Mouse (Mus musculus) hindbrain, embryonic 16.5 days (tissue): Measurements from ENCODE around the gene Trim43b. TPM values are rescaled to one million over a fixed set of nuclear protein-coding genes. Genes with fewer than 3 reads are reported as not detected.
"Not testable (repeated sequence)": the region's sequence is repeated elsewhere in the genome, so short reads cannot be mapped to it uniquely, and the experiment has no call there.

ENCODE experiments used
- ATAC-seq: fragments of 200-750 bp; cut with Nextera tagmentation; 2 replicates; pipeline ENCODE4 v1.8.0; 2017; ENCODE audit warnings: moderate TSS enrichment, moderate library complexity
- H3K27ac ChIP-seq: fragments of 300-500 bp; sonication (generic); 2 replicates; pipeline ENCODE4 v1.5.1; 2014; ENCODE audit warnings: low read depth, mild to moderate bottlenecking, control low read depth, low read length, moderate library complexity
- H3K27me3 ChIP-seq: fragments of 300-500 bp; sonication (generic); replicated peaks from 2 replicates; pipeline ENCODE4 v1.6.1; 2014; ENCODE audit warnings: low read length; ENCODE audit not compliant: control insufficient read depth, insufficient read depth
- H3K36me3 ChIP-seq: fragments of 300-500 bp; sonication (generic); 2 replicates; pipeline ENCODE4 v1.6.1; 2014; ENCODE audit warnings: mild to moderate bottlenecking, low read length, moderate library complexity, mixed read lengths; ENCODE audit not compliant: control insufficient read depth, insufficient read depth
- H3K4me1 ChIP-seq: fragments of 300-500 bp; sonication (generic); 2 replicates; pipeline ENCODE4 v1.6.1; 2014; ENCODE audit warnings: low read depth, low read length; ENCODE audit not compliant: control insufficient read depth, insufficient read depth
- H3K4me2 ChIP-seq: fragments of 300-500 bp; sonication (generic); 2 replicates; pipeline ENCODE4 v1.6.1; 2014; ENCODE audit warnings: mild to moderate bottlenecking, low read length, control low read depth, moderate library complexity
- H3K4me3 ChIP-seq: fragments of 300-500 bp; sonication (generic); 2 replicates; pipeline ENCODE4 v1.5.1; 2014; ENCODE audit warnings: mild to moderate bottlenecking, low read length, control low read depth, moderate library complexity
- H3K9ac ChIP-seq: fragments of 300-500 bp; sonication (generic); 2 replicates; pipeline ENCODE4 v1.6.1; 2014; ENCODE audit warnings: low read depth, mild to moderate bottlenecking, control low read depth, low read length, moderate library complexity
- H3K9me3 ChIP-seq: fragments of 300-500 bp; sonication (generic); 2 replicates; pipeline ENCODE4 v1.6.1; 2014; ENCODE audit warnings: mild to moderate bottlenecking, low read length, moderate library complexity; ENCODE audit not compliant: control insufficient read depth
- WGBS: fragments of 180-500 bp; shearing (Covaris S2); extraction: QIAGEN DNeasy Blood & Tissue Kit; methylation state at CpG from one replicate; pipeline ENCODE4 v1.1.7; 2014; 5-methylcytosine and 5-hydroxymethylcytosine counted together
- polyA plus RNA-seq: library from polyadenylated mRNA; unstranded; fragments of >200 nt; fragmentation: Nextera tagmentation; extraction: Ambion mirVana; gene quantifications from 2 replicates; pipeline ENCODE4 v1.2.1, GENCODE M21; 2015

Trim43b gene
- not detected in 2 replicates for polyA plus RNA-seq

DNA sequence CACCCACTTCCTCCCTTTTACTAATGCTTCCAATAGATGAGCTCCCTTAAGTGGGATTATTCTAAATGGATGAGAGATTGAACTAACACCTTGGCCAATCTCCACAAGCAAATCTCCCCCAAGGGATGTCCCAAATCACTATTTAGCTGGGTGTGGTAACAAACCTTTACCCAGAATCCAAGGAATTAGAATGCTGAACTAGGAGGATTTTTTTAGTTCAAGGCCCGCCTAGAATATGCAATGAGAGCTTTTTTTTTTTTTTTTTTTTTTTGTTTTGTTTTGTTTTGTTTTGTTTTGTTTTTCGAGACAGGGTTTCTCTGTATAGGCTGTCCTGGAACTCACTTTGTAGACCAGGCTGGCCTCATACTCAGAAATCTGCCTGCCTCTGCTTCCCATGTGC lies at the start of gene Trim43b:
Trim43b (minus strand) TSS at position 101 of the 400 bp plus-strand sequence.
- WGBS: 83% methylated on average over 1 of the region's 2 CpGs
- not testable (repeated sequence) for ATAC-seq, H3K9ac ChIP-seq, H3K36me3 ChIP-seq, H3K27me3 ChIP-seq, H3K4me2 ChIP-seq, H3K4me1 ChIP-seq, H3K27ac ChIP-seq, H3K9me3 ChIP-seq, H3K4me3 ChIP-seq

GRCm38 (mm10) chr9:89104576-89104975 lies 11.9 kb upstream of the Trim43b start:
- not testable (repeated sequence) for H3K9ac ChIP-seq, H3K9me3 ChIP-seq, H3K4me2 ChIP-seq, H3K36me3 ChIP-seq, H3K4me1 ChIP-seq, ATAC-seq, H3K27ac ChIP-seq, H3K4me3 ChIP-seq, H3K27me3 ChIP-seq
- 87% methylated on average over 7 of the region's 7 CpGs for WGBS

DNA sequence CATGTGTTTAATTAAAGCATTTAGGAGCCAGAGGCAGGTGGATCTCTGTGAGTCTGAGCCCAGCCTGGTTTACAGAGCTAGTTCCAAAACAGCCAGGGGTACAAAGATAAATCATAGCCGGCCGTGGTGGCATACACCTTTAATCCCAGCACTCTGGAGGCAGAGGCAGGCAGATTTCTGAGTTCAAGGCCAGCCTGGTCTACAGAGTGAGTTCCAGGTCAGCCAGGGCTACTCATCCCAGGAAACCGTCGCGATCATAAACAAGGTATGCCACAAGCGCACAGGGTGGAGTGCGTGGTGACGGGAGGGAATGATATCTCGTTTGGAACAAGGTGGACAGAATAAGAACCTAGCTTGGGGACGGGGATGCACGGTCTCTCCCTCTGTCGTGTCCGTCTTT lies 5.9 kb downstream of the Trim43b start:
- H3K36me3 ChIP-seq, H3K4me1 ChIP-seq, ATAC-seq, H3K27me3 ChIP-seq, H3K9me3 ChIP-seq, H3K4me3 ChIP-seq, H3K9ac ChIP-seq, H3K4me2 ChIP-seq, H3K27ac ChIP-seq: not testable (repeated sequence)
- 97% methylated on average over 13 of the region's 13 CpGs for WGBS

DNA sequence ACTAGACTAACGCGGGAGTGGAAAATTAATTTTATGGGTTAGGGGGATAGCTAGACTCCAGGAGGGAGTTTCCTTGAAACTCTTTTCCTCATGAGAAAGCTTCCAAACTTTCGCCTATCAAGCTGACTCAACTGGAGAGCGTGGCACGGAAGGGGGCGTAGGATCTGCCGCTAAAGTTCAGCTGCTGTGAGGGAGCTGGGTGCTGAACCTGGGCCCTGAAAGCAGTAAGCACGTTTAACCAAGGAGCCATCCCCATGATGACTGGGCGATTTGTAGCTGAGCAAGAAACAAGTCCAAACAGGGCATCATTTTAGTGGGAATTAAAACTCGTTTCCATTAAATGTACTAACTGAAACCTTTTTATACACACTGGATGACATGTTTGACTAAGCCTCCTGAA lies 13.0 kb downstream of the Trim43b start:
- not testable (repeated sequence) for H3K4me2 ChIP-seq, H3K27ac ChIP-seq, H3K9ac ChIP-seq, H3K36me3 ChIP-seq, H3K4me1 ChIP-seq, H3K9me3 ChIP-seq, ATAC-seq, H3K4me3 ChIP-seq, H3K27me3 ChIP-seq
- WGBS: 88% methylated on average over 10 of the region's 10 CpGs

DNA sequence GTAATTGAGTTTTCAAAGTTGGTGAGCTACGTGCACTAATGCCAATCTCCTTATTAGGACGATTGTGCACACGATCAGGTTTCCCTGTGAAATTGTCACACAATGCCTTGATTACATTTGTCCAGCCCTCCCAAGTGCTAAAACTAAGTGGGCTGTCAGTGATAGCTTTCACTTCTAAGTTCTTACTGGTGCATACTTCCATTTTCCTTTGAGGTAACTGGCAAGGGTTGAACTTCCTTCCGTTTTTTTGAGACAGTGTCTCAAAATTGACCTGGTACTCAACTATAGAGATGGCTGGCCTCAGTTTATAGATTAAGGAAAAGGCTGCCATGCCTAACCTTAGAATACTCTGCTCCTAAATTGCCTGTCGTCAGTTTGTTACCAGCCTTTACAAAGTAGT lies 16.1 kb downstream of the Trim43b start:
- H3K36me3 ChIP-seq, H3K4me2 ChIP-seq, H3K4me1 ChIP-seq, H3K27me3 ChIP-seq, H3K27ac ChIP-seq, H3K4me3 ChIP-seq, H3K9me3 ChIP-seq, ATAC-seq, H3K9ac ChIP-seq: not testable (repeated sequence)
- WGBS: 94% methylated on average over 1 of the region's 5 CpGs

- H3K4me3 ChIP-seq: peak overlapping the region; percentile 7; the same call in 1 of the 2 replicates
- H3K4me2 ChIP-seq: not testable (repeated sequence)
Measured at GRCm38 (mm10) chr9:89067143-89067501, 25.5 kb downstream of the Trim43b start.

GRCm38 (mm10) chr9:89066378-89067142 lies 26.1 kb downstream of the Trim43b start:
- 76% methylated on average over 24 of the region's 44 CpGs for WGBS

More at GRCm38 (mm10) chr9:89067143-89067501, 25.5 kb downstream of the Trim43b start:
- not testable (repeated sequence) for H3K9me3 ChIP-seq, H3K27me3 ChIP-seq, H3K9ac ChIP-seq, H3K4me1 ChIP-seq, H3K27ac ChIP-seq, H3K36me3 ChIP-seq, ATAC-seq
- 98% methylated on average over 2 of the region's 6 CpGs for WGBS

More at GRCm38 (mm10) chr9:89066378-89067142, 26.1 kb downstream of the Trim43b start:
- peak; percentile 99 for ATAC-seq
- H3K27ac ChIP-seq, H3K9me3 ChIP-seq, H3K9ac ChIP-seq, H3K27me3 ChIP-seq, H3K4me1 ChIP-seq, H3K36me3 ChIP-seq: not testable (repeated sequence)
- Histone ChIP-seq H3K4me2 (peak overlapping the region; percentile 22; the same call in 1 of the 2 replicates), H3K4me3 (peak overlapping the region; percentile 7)

Other genes starting within 250 kb of the Trim43b start
- 0.30 TPM in 1 of 2 replicates, not detected in the other for gene Bcl2a1a, start 135.9 kb downstream of the Trim43b start, polyA plus RNA-seq
- gene Bcl2a1b, start 106.4 kb upstream of the Trim43b start, polyA plus RNA-seq: 0.97 and 1.3 TPM in 2 replicates
- 0.32 and 0.76 TPM in 2 replicates for gene Gm29094, start 106.5 kb upstream of the Trim43b start, polyA plus RNA-seq
- gene Mthfs, start 117.8 kb upstream of the Trim43b start, polyA plus RNA-seq: 15.5 and 17.3 TPM in 2 replicates